Mouse (Mus musculus) MEL (cell line): ENCODE measurements around the gene Sar1a. TPM values are rescaled to one million over a fixed set of nuclear protein-coding genes. Genes with fewer than 3 reads are reported as not detected.
A peak's percentile ranks its signal among the peaks of the same experiment; 100 is the strongest.

ENCODE experiments used
- DNase-seq: peaks from one replicate; pipeline ENCODE4 v3.0.0; 2011; ENCODE audit warnings: low read depth, low spot score
- H3K27ac ChIP-seq: 2 replicates; pipeline ENCODE4 v1.5.1; 2012; ENCODE audit warnings: low read depth, mild to moderate bottlenecking, control low read depth, low read length, moderate library complexity; ENCODE audit not compliant: control insufficient read depth
- H3K27me3 ChIP-seq, 2 experiments: fragments of 150-350 bp in 1 of 2; sonication (generic) in 1 of 2; 2 replicates each; pipeline ENCODE4 v1.6.1; 2012; ENCODE audit warnings: low read length in 2 of 2, mild to moderate bottlenecking in 2 of 2, improper control_type of control experiment in 1 of 2, moderate library complexity in 1 of 2; ENCODE audit not compliant: insufficient read depth in 2 of 2, control insufficient read depth in 1 of 2
- H3K36me3 ChIP-seq, 2 experiments: 2 replicates each; pipeline ENCODE4 v1.6.1; 2012 to 2014; ENCODE audit warnings: low read length in 2 of 2, improper control_type of control experiment in 1 of 2, inconsistent platforms in 1 of 2, mild to moderate bottlenecking in 1 of 2; ENCODE audit not compliant: insufficient read depth in 2 of 2, control insufficient read depth in 1 of 2
- H3K4me1 ChIP-seq, 2 experiments: fragments of 150-350 bp in 1 of 2; sonication (generic) in 1 of 2; 2 replicates each; pipeline ENCODE4 v1.6.1; 2012; ENCODE audit warnings: low read length in 2 of 2, improper control_type of control experiment in 1 of 2, mild to moderate bottlenecking in 1 of 2; ENCODE audit not compliant: insufficient read depth in 2 of 2, control insufficient read depth in 1 of 2
- H3K4me3 ChIP-seq, 2 experiments: fragments of 150-350 bp in 1 of 2; sonication (generic) in 1 of 2; 2 replicates each; pipeline ENCODE4 v1.5.1; 2012; ENCODE audit warnings: low read depth in 2 of 2, low read length in 2 of 2, mild to moderate bottlenecking in 2 of 2, moderate library complexity in 2 of 2, control low read depth in 1 of 2, improper control_type of control experiment in 1 of 2; ENCODE audit not compliant: control insufficient read depth in 1 of 2, insufficient read depth in 1 of 2
- H3K79me2 ChIP-seq: 2 replicates; pipeline ENCODE4 v1.6.1; 2012; ENCODE audit warnings: mild to moderate bottlenecking, low read length, moderate library complexity; ENCODE audit not compliant: control insufficient read depth, poor library complexity, insufficient read depth
- H3K9ac ChIP-seq: 2 replicates; pipeline ENCODE4 v1.6.1; 2012; ENCODE audit warnings: low read depth, mild to moderate bottlenecking, control low read depth, low read length, moderate library complexity; ENCODE audit not compliant: control insufficient read depth, poor library complexity, severe bottlenecking
- H3K9me3 ChIP-seq: fragments of 150-350 bp; sonication (generic); replicated peaks from 2 replicates; pipeline ENCODE4 v1.6.1; 2012; ENCODE audit warnings: mild to moderate bottlenecking, low read length, improper control_type of control experiment, moderate library complexity; ENCODE audit not compliant: insufficient read depth
- CHD1 ChIP-seq: IDR thresholded peaks from 2 replicates; pipeline ENCODE4 v1.6.1; 2012; ENCODE audit warnings: low read depth, mild to moderate bottlenecking, inconsistent platforms, low read length, improper control_type of control experiment
- ELF1 ChIP-seq: IDR thresholded peaks from 2 replicates; pipeline ENCODE4 v1.6.1; 2014; ENCODE audit warnings: low read depth, mild to moderate bottlenecking, inconsistent platforms, low read length, improper control_type of control experiment, moderate library complexity
- EP300 ChIP-seq, 2 experiments: IDR thresholded peaks; 2 replicates each; pipeline ENCODE4 v1.6.1; 2011; ENCODE audit warnings: improper control_type of control experiment in 2 of 2, low read length in 2 of 2, low read depth in 1 of 2, mild to moderate bottlenecking in 1 of 2
- HCFC1 ChIP-seq: IDR thresholded peaks from 2 replicates; pipeline ENCODE4 v1.6.1; 2012; ENCODE audit warnings: low read depth, mild to moderate bottlenecking, inconsistent platforms, low read length, improper control_type of control experiment, moderate library complexity
- MAFK ChIP-seq: IDR thresholded peaks from 2 replicates; pipeline ENCODE4 v1.6.1; 2011; ENCODE audit warnings: low read depth, mild to moderate bottlenecking, low read length, improper control_type of control experiment, borderline replicate concordance
- MEF2A ChIP-seq: IDR thresholded peaks from 2 replicates; pipeline ENCODE4 v1.6.1; 2014; ENCODE audit warnings: low read depth, mild to moderate bottlenecking, inconsistent platforms, low read length, improper control_type of control experiment; ENCODE audit not compliant: poor library complexity, insufficient replicate concordance, severe bottlenecking; ENCODE audit errors: extremely low read depth
- MXI1 ChIP-seq: IDR thresholded peaks from 2 replicates; pipeline ENCODE4 v1.6.1; 2011; ENCODE audit warnings: mild to moderate bottlenecking, low read depth, low read length, improper control_type of control experiment
- MYB ChIP-seq: IDR thresholded peaks from 2 replicates; pipeline ENCODE4 v1.6.1; 2011; ENCODE audit warnings: mild to moderate bottlenecking, low read depth, low read length, improper control_type of control experiment
- NELFE ChIP-seq: IDR thresholded peaks from 2 replicates; pipeline ENCODE4 v1.6.1; 2011; ENCODE audit warnings: low read depth, low read length, improper control_type of control experiment
- SMC3 ChIP-seq: IDR thresholded peaks from 2 replicates; pipeline ENCODE4 v1.6.1; 2011; ENCODE audit warnings: low read depth, low read length, improper control_type of control experiment
- TAL1 ChIP-seq: IDR thresholded peaks from 2 replicates; pipeline ENCODE4 v1.6.1; 2012; ENCODE audit warnings: mild to moderate bottlenecking, inconsistent platforms, low read length, moderate library complexity, mixed read lengths
- TBP ChIP-seq: IDR thresholded peaks from 2 replicates; pipeline ENCODE4 v1.8.0; 2011; ENCODE audit warnings: low read depth, low read length, improper control_type of control experiment
- TCF12 ChIP-seq: IDR thresholded peaks from 2 replicates; pipeline ENCODE4 v1.6.1; 2014; ENCODE audit warnings: low read depth, mild to moderate bottlenecking, inconsistent platforms, low read length, improper control_type of control experiment, moderate library complexity
- UBTF ChIP-seq: IDR thresholded peaks from 2 replicates; pipeline ENCODE4 v1.6.1; 2012; ENCODE audit warnings: low read depth, mild to moderate bottlenecking, inconsistent platforms, low read length, improper control_type of control experiment, moderate library complexity, borderline replicate concordance; ENCODE audit not compliant: insufficient read depth
- USF2 ChIP-seq, 2 experiments: IDR thresholded peaks; 2 replicates each; pipeline ENCODE4 v1.6.1; 2011 to 2012; ENCODE audit warnings: improper control_type of control experiment in 2 of 2, low read length in 2 of 2, borderline replicate concordance in 1 of 2, inconsistent platforms in 1 of 2, low read depth in 1 of 2, mild to moderate bottlenecking in 1 of 2; ENCODE audit not compliant: insufficient read depth in 1 of 2
- ZC3H11A ChIP-seq: IDR thresholded peaks from 2 replicates; pipeline ENCODE4 v1.6.1; 2012; ENCODE audit warnings: low read depth, mild to moderate bottlenecking, inconsistent platforms, low read length, improper control_type of control experiment
- ZKSCAN1 ChIP-seq: IDR thresholded peaks from 2 replicates; pipeline ENCODE4 v1.6.1; 2012; ENCODE audit warnings: low read depth, mild to moderate bottlenecking, inconsistent platforms, low read length, improper control_type of control experiment, moderate library complexity
- ZNF384 ChIP-seq: IDR thresholded peaks from 2 replicates; pipeline ENCODE4 v1.6.1; 2012; ENCODE audit warnings: low read depth, mild to moderate bottlenecking, inconsistent platforms, low read length, improper control_type of control experiment
- polyA plus RNA-seq, 2 experiments: library from polyadenylated mRNA; stranded (reverse) in 1 of 2; unstranded in 1 of 2; fragments of >175 nt in 1 of 2; fragments of >200 nt in 1 of 2; gene quantifications; 2 replicates each; pipeline versions ENCODE4 v1.2.1 to v1.2.4; 2012; ENCODE audit warnings: low replicate concordance in 2 of 2, low read depth in 1 of 2; ENCODE audit not compliant: insufficient read length in 2 of 2, insufficient read depth in 1 of 2, missing spikeins in 1 of 2
- total RNA-seq: library from RNA; depleted of rRNA; stranded (reverse); fragments of 300-350 nt; gene quantifications from 2 replicates; pipeline ENCODE4 v1.2.3, GENCODE M21; 2012

Gene Sar1a
- total and polyA plus RNA-seq, 3 experiments, result 133 to 135 TPM; not detected in 1

DNA sequence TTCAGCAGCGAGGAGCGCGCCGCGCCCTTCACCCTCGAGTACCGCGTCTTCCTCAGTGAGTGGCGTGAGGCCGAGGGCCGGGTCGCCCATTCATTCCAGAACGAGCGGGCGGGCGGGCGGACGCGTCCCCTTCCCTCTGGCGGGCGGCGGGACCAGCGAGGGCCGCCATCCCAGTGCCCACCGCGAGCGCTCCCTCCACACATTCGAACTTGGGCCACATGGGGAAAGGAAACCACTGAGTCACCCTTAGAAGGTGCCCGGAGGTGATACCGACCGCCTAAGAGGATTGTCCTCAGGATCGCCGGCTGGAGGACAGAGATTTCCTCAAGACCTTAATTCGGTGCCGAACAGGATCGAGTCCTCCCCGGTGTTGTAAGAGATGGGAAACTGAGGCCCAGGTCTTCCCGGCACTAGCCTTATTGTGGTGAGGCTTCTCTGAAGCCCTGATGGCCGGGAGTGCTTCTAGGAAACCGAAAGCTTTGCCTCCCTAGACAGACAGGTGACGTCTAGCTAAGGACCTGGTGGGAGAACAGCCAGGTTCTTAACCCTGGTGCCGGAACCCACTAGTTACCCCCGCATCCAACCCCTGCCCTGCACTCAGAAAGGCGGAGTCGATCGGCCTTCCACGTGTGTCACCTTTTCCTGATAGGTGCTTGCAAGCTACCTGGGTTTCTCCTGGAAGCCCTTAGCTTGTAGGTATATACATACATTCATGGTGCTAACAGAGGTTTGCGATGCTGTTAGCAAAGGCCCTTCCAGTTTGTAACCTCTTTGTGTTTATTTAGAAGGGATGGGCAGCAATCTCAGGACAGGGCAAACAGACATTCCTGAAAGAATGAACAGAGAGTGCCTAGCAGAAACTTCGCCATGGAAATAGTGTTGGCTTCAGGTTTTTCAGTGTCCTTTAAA is 31.1 kb upstream of the Sar1a start:
- H3K79me2 ChIP-seq, result peaks cover 18% of the 10 kb centered on the region
- peak overlapping the region; percentile 95 for H3K9ac ChIP-seq
- peak overlapping the region; percentile 82 to 99 for H3K4me3 ChIP-seq
- H3K36me3 ChIP-seq, result peaks cover 4 to 15% of the 10 kb centered on the region in 2 experiments; a peak in 3 of 4 replicates
- H3K9me3 ChIP-seq, result no peaks in the 10 kb centered on the region
- DNase-seq, result peak; percentile 55
- H3K27ac ChIP-seq, result peak overlapping the region; percentile 51
- peaks cover 0 to 10% of the 10 kb centered on the region in 2 experiments; a peak in 3 of 4 replicates for H3K4me1 ChIP-seq
- no peaks in the 10 kb centered on the region for H3K27me3 ChIP-seq
- 0 out of 2 replicates have a peak, but pooled peaks have one; percentile 5 for TF ChIP-seq TCF12
- TF ChIP-seq USF2 (IDR thresholded peaks at IDR 0.05; ENCODE audit: borderline replicate concordance in 1 of 2, insufficient read depth in 1 of 2, low read depth in 1 of 2, low read length in 2 of 2), result no peak
- TF ChIP-seq ZKSCAN1, result no peak
- TF ChIP-seq TBP, result 0 out of 2 replicates have a peak, but pooled peaks have one; percentile 12
- TF ChIP-seq MEF2A, result no peak
- TF ChIP-seq TAL1, result peak; percentile 51
- no peak for TF ChIP-seq ZC3H11A

DNA sequence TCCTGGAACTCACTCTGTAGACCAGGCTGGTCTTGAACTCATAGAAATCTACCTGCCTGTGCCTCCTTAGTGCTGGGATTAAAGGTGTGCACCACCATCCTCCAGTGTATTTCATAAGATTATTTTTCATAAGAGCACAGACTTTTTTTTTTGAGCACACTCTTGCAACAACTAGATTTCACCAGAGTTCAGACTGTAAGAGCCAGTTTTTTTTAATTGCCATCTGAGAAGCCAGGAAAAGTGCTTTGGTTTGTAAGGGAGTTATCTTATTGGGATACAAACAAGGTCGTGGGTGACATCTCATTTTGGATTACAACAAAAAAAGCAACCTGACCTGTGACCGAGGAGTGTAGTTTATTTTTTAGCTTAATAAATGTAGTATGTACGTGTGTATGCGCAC is 26.0 kb upstream of the Sar1a start:
- no peaks in the 10 kb centered on the region for H3K27me3 ChIP-seq
- H3K4me3 ChIP-seq, result no peak overlapping the region
- TF ChIP-seq EP300 (IDR thresholded peaks at IDR 0.05; ENCODE audit: low read depth in 1 of 2, low read length in 2 of 2), result no peak
- TF ChIP-seq MYB, result no peak
- TF ChIP-seq MEF2A, result no peak
- TF ChIP-seq CHD1, result no peak
- no peak for TF ChIP-seq HCFC1
- TF ChIP-seq SMC3, result no peak
- no peak for TF ChIP-seq ZNF384
- no peak for TF ChIP-seq NELFE
- no peak for TF ChIP-seq MXI1
- no peak for TF ChIP-seq ELF1
- TF ChIP-seq UBTF, result no peak
- TF ChIP-seq TBP, result no peak
- no peak for TF ChIP-seq MAFK
- no peak for TF ChIP-seq ZC3H11A
- TF ChIP-seq TAL1, result no peak
- H3K4me1 ChIP-seq, result peaks cover 0 to 4% of the 10 kb centered on the region in 2 experiments; a peak in 2 of 4 replicates
- H3K9ac ChIP-seq, result no peak overlapping the region
- H3K9me3 ChIP-seq, result no peaks in the 10 kb centered on the region
- H3K79me2 ChIP-seq, result peaks cover 16% of the 10 kb centered on the region
- no peak overlapping the region for H3K27ac ChIP-seq
- no peak for DNase-seq
- H3K36me3 ChIP-seq, result peaks cover 8 to 13% of the 10 kb centered on the region in 2 experiments
